Mouse (Mus musculus): ENCODE results near the gene Myo7a. TPM values are rescaled to one million over a fixed set of nuclear protein-coding genes. Genes with fewer than 3 reads are reported as not detected.
A peak's percentile ranks its signal among the peaks of the same experiment; 100 is the strongest.

Gene Myo7a
- total RNA-seq, 1 experiment from 2014 or later = 86.2 TPM

- no peak for DNase-seq
These were observed 23.3 kb upstream of the Myo7a start for GRCm38 (mm10) chr7:98142648-98143047.

- DNase-seq = no peak
These were observed 22.9 kb upstream of the Myo7a start for GRCm38 (mm10) chr7:98142247-98142646.

- peak; percentile 69 for DNase-seq
These were observed 21.9 kb upstream of the Myo7a start for GRCm38 (mm10) chr7:98141206-98141605.

- DNase-seq = peak; percentile 61
These were observed 21.3 kb upstream of the Myo7a start for GRCm38 (mm10) chr7:98140597-98140996.

- peak; percentile 69 for DNase-seq
These were observed 19.9 kb upstream of the Myo7a start for GRCm38 (mm10) chr7:98139216-98139615.

GRCm38 (mm10) chr7:98137995-98138394, 18.7 kb upstream of the Myo7a start:
- DNase-seq = no peak

- DNase-seq = no peak
These were observed 18.3 kb upstream of the Myo7a start for GRCm38 (mm10) chr7:98137583-98137982.

- no peak for DNase-seq
These were observed 12.4 kb upstream of the Myo7a start for GRCm38 (mm10) chr7:98131751-98132150.

- peak; percentile 80 for DNase-seq
These were observed 6.1 kb upstream of the Myo7a start for GRCm38 (mm10) chr7:98125473-98125872.

GRCm38 (mm10) chr7:98124701-98125100, 5.4 kb upstream of the Myo7a start:
- DNase-seq = peak; percentile 52

GRCm38 (mm10) chr7:98121673-98122072, 2.3 kb upstream of the Myo7a start:
- peak; percentile 63 for DNase-seq

- peak; percentile 76 for DNase-seq
These were observed 1.9 kb upstream of the Myo7a start for GRCm38 (mm10) chr7:98121241-98121640.

GRCm38 (mm10) chr7:98120325-98120724, 1.0 kb upstream of the Myo7a start:
- peak; percentile 85 for DNase-seq

- no peak for DNase-seq
These were observed 573 bp upstream of the Myo7a start for GRCm38 (mm10) chr7:98119961-98120232.

- peak; percentile 91 for DNase-seq
These were observed 2.2 kb downstream of the Myo7a start for GRCm38 (mm10) chr7:98117012-98117660.

- no peak for DNase-seq
These were observed 4.7 kb downstream of the Myo7a start for GRCm38 (mm10) chr7:98114656-98115055.

- DNase-seq = no peak
These were observed 8.1 kb downstream of the Myo7a start for GRCm38 (mm10) chr7:98111233-98111632.

GRCm38 (mm10) chr7:98109771-98110170, 9.6 kb downstream of the Myo7a start:
- DNase-seq = no peak

GRCm38 (mm10) chr7:98108636-98109430, 10.5 kb downstream of the Myo7a start:
- DNase-seq = no peak

- DNase-seq = no peak
These were observed 13.1 kb downstream of the Myo7a start for GRCm38 (mm10) chr7:98106272-98106671.

GRCm38 (mm10) chr7:98104481-98105435, 14.6 kb downstream of the Myo7a start:
- peak; percentile 44 for DNase-seq

GRCm38 (mm10) chr7:98103942-98104292, 15.4 kb downstream of the Myo7a start:
- no peak for DNase-seq

Data from adrenal gland, postnatal 14 days (tissue).